Mouse (Mus musculus): ENCODE measurements around the gene Gpr4. TPM values are rescaled to one million over a fixed set of nuclear protein-coding genes. Genes with fewer than 3 reads are reported as not detected.

Gpr4 gene
- total RNA-seq, 2 experiments from 2014 or later: 7.4 to 9.2 TPM

DNA sequence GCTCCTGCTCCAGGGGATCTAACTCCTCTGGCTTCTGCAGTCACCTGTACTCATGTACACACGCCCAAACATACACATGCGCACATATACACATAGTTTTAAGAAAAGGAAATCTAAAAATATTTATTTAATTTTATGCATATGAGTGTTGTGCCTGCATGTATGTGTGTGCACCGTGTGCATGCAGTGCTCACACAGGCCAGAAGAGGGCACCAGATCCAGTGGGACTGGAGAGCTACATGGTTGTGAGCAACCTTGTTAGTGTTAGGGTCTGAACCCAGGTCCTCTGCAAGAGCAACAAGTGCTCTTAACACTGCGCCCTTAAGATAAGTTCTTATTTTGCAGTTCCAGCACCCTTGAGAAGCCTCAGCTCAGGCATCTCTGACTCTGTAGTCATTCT lies 17.7 kb upstream of the Gpr4 start:
- DNase-seq: no peak

DNA sequence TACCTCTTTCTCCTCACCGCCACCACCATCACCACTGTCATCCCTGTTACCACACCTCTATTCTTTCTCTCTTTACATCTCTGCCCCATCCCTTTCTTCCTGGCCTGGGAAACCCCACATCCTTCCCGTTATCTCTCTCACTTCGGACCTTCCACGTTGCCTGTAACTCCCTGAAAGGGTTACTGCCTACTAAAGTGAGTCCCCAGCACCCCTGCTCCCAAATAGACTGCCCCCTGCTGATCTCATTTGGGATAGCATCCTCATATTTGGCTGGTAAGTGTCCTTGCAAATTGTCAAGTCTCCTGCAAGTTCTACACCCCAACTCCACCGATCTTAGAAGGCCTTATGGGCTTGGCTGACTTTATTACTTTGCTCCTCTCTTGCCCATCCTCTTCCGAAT lies 15.7 kb upstream of the Gpr4 start:
- DNase-seq: peak; percentile 62

DNA sequence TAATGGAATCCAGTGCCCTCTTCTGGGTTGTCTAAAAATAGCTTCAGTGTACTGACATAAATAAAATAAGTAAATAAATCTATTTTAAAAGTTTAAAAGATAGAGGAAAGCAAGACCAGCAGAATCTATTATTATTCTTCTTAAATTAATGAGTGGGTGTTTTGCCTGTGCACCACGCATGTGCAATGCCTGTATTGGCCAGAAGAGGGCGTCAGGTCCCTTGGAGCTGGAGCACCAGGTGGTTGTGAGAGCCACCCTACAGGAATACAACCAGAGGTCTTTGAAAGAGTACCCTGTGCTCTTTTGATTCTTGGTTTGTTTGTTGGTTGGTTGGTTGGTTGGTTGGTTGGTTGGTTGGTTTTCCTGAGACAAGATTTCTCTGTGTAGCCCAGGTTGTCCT lies 14.4 kb upstream of the Gpr4 start:
- DNase-seq: peak; percentile 66

DNA sequence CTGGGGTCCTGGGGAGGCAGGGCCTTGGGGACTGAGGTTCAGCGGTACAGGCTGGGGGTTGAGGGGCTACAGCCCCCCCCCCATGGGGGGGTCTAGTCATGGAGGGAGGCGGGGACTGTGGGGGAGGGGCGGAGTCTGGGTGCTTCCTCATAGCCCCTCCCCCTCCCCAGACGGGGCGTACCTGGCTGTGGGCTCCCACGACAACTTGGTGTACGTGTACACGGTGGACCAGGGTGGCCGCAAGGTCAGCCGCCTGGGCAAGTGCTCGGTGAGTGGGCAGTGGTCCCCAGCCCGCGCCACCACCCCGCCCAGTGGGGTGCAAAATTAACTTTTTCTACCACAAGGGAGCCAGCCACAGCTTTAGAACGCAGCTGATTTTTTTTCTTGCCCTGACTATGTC lies 10.7 kb upstream of the Gpr4 start:
- no peak for DNase-seq

DNA sequence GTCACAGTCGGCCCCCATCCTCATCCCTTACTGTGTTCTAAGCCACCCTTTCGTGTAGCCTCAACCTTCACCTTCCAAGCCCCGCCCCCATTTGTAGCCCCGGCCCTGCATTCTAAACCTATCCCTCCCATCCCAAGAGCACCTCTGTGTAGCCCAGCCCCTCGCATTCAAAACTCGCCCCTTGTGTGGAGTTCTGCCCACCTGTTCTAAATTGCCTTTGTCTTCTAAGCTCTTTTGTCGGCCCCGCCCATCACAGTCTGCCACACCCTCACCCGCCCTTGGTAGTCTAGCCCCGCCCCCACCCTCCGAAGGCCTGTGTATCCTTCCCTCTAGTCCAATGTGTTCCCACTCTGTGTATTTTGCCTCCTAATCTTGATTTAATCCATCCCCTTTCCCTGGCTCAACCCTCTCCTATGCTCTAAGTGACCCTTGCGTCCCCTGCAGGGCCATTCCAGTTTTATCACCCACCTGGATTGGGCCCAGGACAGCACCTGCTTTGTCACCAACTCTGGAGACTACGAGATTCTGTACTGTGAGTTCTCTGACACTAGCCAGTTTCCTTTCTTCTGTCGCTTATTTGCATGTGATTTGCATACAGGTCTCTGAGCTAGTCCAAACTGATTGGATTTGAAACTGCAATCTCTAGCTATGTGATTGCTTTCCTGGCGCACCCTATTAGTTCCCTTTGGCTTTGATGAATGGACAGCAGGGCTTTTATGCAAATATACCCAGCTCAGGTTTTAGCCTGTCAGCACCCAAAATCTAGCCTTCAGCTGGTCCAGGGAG lies 10.1 kb upstream of the Gpr4 start:
- no peak for DNase-seq

DNA sequence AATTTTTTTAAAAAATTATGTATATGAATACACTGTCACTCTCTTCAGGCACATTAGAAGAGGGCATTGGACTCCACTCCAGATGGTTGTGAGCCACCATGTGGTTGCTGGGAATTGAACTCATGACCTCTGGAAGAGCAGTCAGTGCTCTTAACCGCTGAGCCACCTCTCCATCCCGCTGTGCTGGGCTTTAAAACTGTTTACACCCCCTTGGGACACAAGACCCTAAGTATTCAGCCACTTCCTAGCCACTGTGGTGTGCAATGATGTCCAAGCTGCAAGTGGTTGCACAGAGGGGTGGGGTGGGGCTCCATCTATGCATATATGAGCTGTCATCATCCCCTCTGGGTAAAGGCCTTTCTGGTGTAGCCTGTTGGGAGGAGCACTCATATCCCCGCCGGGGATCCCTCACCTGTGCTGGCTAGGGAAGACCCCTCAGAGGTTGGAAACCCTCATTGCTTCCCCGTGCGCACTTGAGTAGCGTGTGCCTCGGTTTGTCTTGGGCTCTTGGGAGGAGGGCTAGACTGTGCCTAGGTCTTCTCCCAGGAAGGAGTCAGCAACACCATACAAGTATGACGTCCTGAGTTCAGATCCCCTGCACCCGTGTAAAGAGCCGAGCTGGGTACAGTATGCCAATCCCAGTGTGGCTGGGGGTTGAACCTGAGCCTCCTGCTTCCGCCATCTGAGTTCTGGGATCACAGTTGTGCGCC lies 4.0 kb upstream of the Gpr4 start:
- DNase-seq: no peak

DNA sequence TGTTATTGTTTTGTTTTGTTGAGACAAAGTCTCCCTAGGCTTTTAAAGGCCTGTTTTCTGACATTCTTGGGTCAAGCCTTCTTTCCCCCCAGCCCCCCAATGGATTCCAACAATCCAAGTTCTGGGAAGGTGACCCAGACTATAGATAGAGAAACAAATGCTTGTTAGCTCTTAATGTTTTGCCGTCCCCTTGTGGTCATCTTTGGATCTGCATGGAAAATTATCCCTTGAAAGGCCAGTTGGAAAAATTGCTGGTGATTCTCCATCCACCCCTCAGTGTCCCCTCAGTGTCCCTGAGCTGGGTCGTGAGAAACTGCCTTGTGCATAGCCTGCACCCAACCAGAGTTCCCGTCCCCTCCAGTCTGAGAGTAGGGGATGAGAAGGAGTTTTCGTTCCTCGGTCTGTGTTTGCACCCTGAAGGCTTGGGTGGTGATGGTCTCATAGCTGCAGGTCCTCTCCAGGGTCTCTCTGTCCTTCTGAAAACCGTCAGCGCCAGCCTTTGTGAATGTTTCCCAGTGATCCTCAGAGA lies 3.3 kb upstream of the Gpr4 start:
- peak; percentile 76 for DNase-seq

DNA sequence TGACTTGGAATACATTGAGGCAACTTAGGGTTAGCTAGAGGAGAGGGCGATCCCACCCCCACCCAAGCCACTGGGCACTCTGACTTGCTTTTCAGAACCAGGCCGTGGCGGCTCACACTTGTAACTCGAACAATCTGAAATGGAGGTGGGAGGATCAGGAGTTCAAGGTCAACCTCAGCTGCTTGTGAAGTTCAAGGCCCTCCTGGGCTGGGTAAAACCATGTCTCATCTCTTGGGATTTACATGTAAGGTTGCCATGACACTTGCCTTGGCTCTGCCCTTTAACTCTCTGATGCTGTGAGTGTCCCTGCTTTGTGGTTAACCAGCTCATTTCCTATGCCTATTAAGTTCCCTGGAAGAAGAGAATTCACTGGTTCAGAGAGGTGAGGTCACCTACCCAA lies 2.8 kb upstream of the Gpr4 start:
- DNase-seq: peak; percentile 40

DNA sequence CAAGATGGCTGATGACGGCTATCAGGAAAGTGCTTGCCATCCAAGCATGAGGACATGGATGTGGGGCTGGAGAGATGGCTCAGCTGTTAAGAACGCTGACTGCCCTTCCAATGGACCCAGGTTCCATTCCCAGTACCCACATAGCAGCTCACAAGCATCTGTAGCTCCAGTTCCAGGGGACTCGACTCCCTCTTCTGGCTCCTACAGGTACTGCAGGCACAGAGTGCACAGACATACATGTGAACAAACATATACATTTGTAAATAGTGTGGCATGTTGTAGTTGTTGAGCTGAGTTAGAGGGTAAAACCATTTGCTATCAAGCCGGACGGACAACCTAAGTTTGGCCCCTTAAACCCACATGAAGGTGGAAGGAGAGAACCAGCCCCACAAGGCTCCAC lies 2.3 kb upstream of the Gpr4 start:
- DNase-seq: no peak

DNA sequence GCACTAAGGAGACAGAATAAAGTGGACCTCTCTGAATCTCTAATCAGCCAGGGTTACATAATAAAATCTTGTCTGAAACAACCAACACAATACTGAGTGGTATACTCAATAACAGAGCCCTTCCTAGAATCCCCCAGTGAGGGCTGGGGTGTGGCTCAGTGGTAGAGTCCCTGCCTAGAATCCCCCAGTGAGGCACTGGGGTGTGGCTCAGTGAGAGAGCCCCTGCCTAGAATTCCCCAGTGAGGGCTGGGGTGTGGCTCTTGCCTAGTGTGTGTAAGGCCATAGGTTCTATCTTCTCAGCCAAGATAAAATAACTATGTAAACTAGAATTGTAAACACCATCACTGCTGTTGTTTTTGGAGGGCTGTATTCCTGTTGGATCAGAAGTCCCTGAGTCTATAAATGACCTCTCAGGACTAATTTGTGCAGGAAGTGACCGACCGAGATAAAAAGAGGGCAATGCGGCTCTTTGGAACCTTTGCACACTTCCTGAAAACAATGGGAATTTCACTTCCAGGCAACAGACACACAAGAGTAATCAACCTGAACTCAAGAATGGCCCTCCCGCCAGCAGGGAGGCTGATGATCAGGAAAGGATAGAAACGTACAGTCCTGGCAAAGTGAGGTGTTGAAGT lies 1.2 kb upstream of the Gpr4 start:
- no peak for DNase-seq

DNA sequence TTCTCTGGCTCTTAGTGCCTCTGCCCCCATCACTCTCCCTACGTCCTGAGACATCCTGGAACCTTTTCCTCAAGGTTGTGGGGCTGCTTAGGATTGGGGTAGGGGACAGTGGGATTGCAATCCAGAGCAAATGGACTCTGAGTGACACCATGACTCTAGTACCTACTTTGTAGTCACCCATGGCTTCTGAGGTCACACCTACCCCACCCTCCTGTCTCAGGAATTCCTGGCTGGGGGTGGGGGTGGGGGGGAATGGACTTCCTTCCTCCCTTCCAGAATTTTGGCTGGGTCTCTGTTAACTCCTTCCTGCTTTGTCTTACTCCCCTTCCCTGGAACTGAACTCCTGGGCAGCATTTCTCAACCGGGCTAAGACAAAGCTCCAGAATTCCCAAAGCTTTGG lies 1.0 kb downstream of the Gpr4 start:
- no peak for DNase-seq

DNA sequence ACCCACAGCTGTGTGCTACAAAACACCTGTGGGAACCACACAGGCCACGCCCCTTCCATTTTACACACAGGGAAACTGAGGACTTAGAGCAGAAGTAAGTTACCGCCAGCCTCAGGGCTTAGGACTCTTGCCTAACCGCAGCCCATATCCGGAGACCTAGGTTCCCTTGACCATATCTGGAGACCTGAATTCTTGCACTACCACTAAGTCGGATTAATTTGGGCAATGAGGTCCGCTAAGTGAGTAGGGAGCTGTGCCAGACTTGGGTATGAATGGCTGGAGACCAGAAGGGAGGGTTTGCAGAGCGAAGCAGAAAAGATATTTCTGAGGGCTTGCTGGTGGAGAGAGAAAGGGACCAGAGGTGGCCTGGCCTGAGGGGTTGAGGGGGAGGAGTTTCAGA lies 2.0 kb downstream of the Gpr4 start:
- DNase-seq: no peak

DNA sequence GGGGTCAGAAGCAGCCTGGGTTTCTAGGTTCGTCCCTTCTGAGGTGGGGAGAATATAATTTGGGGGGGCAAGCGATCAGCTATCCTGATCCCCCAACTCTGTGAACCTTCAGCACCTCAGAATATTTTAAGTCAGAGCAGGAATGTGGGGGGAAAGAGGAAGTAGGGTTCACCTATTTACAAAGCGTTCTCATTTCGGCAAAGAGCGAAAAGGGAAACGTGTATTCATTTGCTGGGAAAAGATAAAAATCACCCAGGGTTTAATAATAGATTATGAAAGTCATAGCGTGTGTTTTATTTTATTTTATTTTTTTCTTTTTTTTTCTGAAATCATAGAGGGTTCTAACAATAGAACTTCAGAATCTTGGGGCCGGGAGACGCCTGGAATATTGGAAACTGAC lies 2.6 kb downstream of the Gpr4 start:
- DNase-seq: no peak

DNA sequence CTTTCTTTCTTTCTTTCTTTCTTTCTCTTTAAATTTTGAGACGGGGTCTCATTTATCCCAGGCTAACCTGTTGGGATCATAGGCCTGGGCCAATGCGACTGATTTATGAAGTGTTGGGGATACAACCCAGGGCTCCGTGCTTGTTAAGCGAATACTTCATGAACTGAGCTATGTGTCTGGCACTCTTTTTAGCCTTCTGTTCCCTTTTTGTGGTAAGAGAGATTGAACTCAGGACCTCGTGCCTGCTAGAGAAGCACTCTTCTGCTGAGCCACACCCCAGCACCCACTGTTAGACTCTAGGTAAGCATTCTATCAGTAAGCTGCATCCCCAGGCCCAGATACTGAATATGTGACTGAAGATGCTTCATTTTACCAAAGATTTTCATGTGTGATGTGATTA lies 5.2 kb downstream of the Gpr4 start:
- no peak for DNase-seq

DNA sequence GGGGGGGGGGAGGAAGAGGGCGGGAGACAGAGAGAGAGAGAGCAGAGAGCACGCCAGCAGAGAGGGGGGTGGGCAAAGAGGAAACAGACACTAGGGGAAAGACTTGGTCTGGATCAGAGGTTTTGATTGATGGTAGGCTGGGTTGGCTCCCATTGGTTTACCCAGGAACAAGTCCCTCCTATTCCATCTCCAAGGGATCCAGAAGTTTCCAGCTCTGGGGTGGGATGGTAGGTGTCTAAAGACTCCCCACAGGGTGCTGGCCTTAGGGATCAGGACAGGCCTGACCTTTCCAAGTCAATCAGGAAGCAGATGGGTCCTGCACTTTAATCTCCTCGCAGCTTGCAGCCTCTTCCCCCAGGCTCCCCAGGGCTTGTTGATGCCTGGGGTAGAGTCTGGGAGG lies 5.6 kb downstream of the Gpr4 start:
- DNase-seq: no peak

DNA sequence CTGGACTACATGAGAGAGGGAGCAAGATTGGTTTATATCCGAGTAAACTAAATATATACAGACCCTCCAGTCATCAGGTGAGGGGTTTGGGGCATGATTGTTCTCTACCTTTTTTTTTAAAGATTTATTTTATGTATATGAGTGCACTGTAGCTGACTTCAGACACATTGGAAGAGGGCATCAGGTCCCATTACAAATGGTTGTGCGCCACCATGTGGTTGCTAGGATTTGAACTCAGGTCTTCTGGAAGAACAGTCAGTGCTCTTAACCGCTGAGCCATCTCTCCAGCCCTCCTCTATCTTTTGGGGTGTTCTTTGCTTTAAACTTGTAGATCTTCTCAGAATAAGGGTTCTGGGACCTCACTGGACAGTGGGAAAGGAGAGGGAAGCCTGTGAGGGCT lies 7.7 kb downstream of the Gpr4 start:
- DNase-seq: no peak

DNA sequence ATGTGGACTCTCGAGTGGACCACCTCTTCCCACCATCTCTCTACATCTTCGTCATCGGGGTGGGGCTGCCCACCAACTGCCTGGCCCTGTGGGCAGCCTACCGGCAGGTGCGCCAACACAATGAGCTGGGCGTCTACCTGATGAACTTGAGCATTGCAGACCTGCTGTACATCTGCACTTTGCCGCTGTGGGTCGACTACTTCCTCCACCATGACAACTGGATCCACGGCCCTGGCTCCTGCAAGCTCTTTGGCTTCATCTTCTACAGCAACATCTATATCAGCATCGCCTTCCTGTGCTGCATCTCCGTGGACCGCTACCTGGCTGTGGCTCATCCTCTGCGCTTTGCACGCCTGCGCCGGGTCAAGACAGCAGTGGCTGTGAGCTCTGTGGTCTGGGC lies 9.9 kb downstream of the Gpr4 start:
- no peak for DNase-seq

DNA sequence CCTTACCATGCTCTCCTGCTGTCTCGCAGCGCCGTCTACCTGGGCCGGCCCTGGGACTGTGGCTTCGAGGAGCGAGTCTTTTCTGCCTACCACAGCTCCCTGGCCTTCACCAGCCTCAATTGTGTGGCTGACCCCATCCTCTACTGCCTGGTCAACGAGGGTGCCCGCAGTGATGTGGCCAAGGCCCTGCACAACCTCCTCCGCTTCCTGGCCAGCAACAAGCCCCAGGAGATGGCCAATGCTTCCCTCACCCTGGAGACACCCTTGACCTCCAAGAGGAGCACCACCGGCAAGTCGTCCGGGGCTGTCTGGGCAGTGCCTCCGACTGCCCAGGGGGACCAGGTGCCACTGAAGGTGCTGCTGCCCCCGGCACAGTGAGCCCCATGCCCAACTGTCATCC lies 10.5 kb downstream of the Gpr4 start:
- no peak for DNase-seq

DNA sequence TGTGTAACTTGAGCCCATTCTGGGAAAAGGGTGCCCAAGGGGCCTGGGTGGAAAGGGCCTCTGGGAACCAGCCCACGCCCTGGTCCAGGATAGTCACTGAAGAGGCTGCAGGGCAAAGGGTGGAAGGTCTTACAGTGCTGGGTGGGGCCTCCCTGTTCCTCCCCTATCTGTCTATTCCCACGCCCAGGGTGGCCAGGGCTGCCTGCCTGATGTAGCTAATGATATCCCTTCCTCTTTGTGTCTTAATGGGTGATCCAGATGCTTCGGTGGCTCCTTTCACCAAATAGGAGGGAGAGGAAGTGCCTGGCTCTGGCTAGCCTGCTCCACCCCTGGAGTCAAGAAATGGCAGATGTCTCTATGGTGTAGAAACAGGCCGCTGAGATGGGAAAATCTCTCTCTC lies 12.6 kb downstream of the Gpr4 start:
- DNase-seq: no peak

DNA sequence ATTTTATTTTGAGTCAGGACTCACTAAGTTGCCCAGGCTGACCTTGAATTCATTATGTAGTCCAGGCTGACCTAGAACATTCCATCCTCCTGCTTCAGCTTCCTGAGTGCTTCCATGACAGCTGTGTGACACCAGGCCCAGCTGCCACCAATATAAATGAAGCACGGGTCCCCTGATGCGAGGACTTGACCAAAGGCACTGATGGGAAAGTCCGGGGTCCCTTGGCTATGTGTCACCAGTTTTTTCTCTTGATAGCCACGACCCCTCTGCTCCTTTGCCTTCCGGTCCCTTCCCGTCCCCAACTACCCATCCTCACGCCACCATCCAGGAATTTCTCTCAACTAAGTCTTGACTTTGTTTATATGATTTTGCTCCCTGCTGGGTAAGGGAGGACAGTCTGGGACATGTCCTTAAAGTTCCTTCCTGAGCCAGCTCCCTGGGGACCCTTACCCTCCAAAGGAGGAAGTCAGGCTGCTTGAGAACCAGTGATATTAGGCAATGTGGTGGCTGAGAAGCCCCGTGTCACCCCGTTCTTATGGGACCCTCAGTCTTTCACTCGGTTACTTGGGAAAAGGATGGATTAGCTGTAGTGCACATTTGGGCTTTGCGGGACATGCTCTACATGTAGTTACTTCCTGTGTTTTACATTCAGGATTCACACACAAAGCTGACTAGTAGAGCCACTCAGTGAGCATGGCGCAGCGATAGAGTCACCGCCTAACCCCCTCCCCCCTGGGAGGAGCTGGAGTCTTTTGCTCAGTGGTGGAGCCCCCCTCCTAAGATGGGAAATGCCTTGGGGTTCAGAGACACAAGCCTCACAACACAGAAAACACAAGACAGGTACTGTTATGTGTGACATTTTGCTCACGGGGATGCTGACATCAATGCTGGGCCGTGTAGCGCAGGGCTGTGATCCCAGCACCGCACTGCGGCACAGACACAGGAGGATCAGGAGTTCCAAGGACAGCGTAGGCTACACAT lies 14.8 kb downstream of the Gpr4 start:
- peak; percentile 58 for DNase-seq

DNA sequence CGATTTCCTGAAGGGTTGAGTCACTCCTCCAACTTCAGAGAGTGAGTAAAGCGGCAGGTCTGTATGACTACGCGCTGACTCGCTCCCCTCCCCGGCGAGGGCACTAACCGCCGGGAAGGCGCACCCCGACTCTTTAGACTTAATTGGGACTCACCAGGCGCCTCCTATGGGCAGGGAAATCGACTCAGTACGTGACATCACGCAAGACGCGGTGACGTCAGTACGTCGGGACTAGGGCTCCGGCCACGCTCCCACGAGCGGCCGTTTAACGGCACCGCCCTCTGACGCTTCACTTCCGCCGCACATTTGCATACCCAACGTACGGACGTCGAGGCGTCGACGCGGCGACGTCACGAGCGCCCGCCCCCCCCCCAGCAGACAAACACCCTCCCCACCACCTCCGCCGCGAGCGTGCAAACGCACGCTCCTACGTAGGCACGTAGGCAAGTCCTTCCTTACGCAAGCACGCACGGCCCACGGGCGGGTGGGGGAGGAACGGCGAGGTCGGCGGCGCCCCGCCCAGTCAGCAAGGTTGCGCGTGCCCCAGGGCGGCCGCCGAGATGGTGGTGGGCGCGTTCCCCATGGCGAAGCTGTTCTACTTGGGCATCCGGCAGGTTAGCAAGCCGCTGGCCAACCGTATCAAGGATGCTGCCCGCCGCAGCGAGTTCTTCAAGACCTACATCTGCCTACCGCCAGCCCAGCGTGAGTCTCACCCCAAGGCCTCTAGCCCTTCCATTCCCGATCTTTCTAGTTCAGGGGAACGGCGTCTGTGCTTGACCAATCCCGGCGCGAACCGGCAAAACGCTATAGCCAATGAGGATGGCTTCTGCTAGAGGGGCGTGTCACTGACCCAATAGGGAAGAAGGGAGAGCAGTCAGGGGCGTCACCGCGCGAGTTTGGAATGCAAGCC lies 15.8 kb downstream of the Gpr4 start, which contains the start of gene Opa3:
TSS of gene Opa3 (plus strand) at position 452 of the 910 bp plus-strand sequence.
- DNase-seq: peak; percentile 100
